Mouse (Mus musculus): ENCODE measurements around the gene Lbp.

Gene Lbp

DNA sequence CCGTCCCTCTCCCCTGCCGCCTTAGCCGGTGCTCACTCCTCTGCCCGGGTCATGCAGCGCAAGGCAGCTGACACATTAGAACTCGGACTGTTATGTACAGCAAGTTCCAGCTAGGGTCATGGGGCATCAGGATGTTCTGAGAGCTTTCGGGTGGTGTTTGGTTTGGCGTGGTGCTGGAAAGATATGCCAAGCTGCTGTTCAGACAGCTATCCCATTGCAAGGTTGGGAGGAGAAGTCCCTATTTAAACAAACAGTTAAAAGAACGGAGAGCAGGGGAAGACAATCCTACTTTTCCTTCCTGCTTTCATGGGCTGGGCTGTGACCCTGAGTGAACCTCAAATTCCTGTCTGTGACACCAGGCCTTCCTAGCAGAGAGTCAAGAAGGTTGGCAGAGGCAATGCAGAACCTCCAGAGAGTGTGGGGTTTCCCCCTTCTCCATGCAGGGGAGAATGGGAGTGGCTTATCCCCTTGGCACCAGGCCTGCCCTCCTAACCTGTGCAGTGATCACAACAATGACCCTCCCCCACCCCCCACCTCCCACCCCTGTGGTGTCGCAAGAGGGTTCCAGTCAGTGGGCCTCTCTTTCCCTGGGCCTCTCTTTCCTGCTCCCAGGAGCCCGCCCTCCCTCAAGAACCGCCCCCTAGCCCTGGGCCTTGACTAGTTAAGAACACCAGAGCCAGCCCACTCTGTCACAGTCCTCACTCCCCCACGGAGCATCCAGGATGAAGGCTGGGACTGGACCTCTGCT is at the start of gene Lbp:
TSS of gene Lbp (plus strand) at position 546 of the 748 bp plus-strand sequence.
- no peak for DNase-seq

DNA sequence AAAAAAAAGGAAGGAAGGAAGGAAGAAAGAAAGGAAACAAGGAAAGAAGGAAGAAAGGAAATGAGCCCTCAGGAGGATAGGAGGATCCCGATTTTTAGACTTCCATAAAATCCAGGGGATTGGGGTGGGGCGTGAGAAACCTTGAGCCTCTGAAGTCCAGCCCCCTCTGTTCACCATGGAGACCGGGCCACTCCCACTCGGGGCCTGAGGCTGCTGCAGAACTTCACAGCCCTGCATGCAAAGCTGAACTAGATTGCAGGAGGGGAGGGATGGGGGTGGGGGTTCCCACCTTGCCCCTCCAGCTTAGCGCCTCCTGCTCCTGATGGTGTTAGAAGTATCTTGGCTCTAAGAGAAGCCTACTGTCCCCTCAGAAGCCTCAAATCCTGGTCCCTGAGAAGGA is 49.4 kb upstream of the Lbp start:
- no peak for DNase-seq

DNA sequence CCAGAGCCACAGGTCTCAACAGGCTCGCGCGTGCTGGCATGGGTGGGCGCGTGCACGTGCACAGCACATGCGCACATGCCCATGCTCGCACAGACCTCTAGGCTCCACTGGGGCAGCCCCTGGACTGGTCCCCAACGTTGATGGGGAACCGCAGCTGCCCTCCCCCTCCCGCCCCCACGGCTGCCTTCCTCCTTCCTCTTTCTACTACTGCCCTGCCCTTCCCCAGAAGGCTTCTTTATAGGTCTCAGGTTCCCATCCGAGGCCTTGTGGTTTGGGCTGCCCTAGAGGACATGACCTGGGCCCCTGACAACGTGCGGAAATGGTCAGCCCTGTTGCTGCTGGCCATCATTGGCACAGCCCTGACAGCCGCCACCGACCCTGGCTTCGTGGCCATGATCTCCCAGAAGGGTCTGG is 48.3 kb upstream of the Lbp start, which contains the start of gene Bpi:
TSS of gene Bpi (plus strand) at position 90 of the 414 bp plus-strand sequence.
- no peak for DNase-seq

- peak; percentile 57 for DNase-seq
These were observed 47.5 kb upstream of the Lbp start for GRCm38 (mm10) chr2:158258781-158259180.

GRCm38 (mm10) chr2:158259498-158259897 is 46.8 kb upstream of the Lbp start:
- DNase-seq = no peak

- DNase-seq = no peak
These were observed 41.4 kb upstream of the Lbp start for GRCm38 (mm10) chr2:158264877-158265276.

DNA sequence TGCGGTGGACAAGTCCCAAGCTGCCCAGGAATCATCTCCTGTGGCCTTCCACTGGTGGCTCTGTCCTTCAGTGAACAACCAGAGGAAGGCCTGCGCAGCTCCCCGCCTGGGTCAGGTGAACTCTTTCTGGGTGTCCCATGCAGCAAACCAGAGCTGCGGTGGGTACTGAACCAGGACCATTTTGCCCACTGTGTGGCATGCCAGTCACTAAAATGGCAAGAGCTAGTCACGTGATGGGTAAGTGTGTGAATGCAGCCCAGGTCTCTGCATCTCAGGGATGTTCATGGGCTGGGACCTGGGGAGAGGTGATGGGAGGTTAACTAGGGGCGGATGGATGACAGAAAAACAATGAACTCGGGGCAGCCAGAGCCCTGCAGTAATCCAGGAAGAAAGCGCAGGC is 36.3 kb upstream of the Lbp start:
- DNase-seq = no peak

DNA sequence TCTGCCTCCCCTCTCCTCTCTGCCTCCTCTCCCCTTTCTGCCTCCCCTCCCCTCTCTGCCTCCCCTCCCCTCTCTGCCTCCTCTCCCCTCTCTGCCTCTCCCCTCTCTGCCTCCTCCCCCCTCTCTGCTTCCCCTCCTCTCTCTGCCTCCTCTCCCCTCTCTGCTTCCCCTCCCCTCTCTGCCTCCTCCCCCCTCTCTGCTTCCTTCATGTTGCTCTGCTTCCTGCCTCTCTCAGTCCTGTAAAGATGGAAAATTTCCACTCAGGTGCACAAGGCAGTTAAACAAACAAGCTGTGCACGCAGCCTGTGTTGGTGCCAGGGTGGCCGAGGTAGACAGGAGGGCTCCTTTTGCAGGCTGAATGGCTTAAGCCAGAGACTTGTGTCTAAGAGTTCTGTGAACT is 32.6 kb upstream of the Lbp start:
- DNase-seq = no peak

DNA sequence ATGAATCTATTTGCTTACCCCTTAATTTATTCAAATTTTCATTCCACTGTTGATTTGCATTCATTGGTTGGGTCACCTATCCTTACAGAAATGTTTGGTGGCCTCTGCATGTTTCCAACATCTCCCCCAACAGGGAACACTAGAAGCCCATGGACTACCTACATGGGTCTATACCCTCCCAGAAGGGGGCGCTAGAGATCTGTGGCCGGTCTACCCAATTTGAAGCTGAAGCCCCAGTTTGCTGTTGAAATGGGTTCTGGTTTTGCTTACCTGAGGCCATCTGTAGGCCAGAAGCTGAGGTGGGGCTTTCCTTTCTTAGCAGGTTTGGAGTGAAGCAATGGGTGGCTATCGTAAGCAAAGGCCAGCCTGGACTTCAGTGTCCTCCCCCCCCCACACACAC is 30.9 kb upstream of the Lbp start:
- DNase-seq = no peak

DNA sequence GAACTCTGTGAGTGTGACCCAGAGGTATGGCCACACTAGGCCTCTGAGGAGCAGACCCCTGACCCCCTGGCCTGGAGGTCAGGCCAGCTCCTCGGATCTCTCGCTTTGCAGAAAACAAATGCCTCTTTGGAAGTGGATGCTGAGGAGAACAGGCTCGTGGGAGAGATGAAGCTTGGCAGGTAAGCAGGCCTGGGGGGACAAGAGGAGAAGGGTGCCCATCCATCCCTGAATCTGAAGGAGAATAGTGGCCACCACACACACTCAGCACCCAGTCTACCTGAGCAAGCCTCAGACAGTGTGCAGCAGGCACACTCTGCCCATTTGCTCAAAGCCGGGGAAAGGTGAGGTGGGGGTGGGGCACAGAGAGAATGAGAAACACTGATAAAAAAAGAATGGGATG is 30.5 kb upstream of the Lbp start:
- no peak for DNase-seq

GRCm38 (mm10) chr2:158276451-158276850 is 29.8 kb upstream of the Lbp start:
- DNase-seq = no peak

DNA sequence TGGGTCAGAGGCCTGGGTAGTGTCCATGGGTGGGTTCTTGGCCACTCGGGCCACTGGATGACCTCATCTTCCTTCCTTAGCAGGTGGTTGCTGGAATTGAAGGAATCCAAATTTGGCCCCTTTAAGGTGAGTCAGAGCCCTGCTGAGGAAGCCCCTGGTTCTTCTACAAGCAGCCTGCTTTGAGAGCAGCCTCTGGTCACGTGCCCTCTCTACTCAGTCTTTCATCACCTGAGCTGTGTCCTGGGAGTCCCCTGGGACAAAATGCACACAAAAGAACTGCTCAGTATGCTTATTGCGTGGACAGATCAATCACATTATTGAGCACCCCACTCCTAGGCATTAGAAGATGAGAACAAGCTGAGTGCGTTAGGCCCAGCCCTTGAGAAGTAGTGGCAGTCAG is 29.4 kb upstream of the Lbp start:
- DNase-seq = peak; percentile 0

DNA sequence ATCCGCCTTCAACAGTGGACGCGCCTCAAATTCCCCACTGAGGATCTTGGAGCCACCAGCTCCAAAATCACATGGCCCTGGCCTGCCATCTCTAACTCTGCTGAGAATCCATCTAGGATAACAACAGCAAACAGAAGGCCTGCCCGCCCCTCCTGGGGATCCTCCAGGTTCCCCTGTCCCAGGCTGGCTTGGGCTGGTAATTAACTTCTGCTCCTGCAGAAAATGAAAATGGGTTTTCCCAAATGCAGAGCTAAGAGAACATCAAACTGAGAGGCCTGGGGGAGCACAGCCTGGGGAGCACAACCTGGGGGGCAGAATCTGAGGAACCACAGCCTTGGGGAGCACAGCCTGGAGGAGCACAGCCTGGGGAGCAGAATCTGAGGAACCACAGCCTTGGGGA is 26.6 kb upstream of the Lbp start:
- no peak for DNase-seq

- DNase-seq = no peak
These were observed 24.6 kb upstream of the Lbp start for GRCm38 (mm10) chr2:158281497-158282205.

- no peak for DNase-seq
These were observed 23.2 kb upstream of the Lbp start for GRCm38 (mm10) chr2:158283136-158283535.

DNA sequence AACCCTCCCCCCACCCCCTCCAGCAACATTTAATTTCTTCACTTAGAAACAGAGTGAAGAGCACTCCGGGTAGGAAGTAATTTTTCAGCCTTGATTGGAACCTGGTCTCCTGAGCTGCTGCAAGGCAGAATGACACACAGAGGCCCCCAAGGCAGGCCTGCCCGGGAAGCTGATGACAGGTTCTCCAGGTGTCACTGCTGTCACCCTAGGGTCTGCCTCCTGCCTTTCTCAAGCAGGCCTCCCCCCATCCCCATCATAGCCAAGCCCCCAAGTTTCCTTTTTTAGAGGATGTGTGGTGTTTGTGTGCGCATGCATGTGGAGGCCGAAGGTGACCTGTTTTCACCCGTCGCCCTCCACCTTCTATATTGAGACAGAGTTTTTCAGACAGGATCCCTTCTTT is 22.5 kb upstream of the Lbp start:
- DNase-seq = no peak

DNA sequence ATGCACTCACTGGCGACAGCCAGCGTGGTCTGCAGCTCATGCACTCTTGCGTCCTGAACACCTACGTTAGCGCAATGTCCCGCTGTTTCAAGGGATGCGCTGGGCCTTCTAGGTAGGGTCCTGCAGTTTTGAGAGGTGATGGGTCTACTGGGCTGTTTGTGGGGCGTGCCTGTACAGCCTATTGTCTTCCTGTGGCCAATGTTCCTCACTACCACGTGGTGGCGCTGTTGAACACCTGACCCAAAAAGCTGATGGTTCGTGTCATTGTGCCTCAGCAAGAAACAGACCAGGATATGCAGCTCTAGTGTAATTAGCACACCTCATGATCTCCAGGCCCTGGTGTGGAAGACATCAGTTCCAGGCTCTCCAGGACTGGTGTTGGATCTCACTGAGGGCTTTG is 21.7 kb upstream of the Lbp start:
- DNase-seq = peak; percentile 33

GRCm38 (mm10) chr2:158285655-158286054 is 20.6 kb upstream of the Lbp start:
- DNase-seq = no peak

GRCm38 (mm10) chr2:158295700-158296099 is 10.6 kb upstream of the Lbp start:
- DNase-seq = no peak

DNA sequence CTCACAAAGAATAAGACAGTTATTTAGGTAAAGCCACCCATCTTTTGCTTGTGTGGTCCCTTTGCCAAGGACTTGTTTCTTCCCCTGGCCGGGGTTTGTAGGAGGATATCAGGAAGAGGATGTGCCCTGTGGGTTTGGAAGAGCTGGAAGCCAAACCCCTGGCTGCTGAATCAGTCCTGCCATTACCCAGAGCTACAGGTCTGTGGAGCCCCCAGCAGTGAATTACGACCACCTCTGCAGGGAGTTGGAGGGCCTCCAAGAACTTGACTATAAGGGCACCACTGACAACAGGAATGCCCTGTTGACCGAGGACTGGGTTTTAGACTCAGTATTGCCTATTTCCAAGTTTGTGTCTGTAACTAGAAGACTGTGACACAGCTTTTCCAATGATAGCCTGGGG is 7.1 kb upstream of the Lbp start:
- no peak for DNase-seq

DNA sequence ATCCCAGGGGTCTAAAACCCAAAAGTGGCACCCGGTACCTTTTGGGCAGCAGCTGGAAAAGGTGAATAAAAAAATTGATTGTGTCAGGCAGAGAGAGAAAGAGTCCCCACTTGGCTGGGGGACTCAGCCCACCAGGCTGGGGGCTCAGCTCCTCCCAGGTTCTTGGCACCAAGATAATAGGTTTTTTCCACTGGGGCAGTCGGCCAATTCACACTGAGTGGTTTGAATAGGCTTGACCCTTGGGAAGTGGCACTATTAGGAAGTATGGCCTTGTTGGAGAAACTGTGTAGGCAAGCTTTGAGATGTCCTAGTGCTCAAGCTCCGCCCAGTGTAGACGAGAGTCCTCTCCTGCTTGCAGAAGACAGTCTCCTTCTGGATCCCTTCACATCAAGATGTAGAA is 6.6 kb upstream of the Lbp start:
- no peak for DNase-seq

DNA sequence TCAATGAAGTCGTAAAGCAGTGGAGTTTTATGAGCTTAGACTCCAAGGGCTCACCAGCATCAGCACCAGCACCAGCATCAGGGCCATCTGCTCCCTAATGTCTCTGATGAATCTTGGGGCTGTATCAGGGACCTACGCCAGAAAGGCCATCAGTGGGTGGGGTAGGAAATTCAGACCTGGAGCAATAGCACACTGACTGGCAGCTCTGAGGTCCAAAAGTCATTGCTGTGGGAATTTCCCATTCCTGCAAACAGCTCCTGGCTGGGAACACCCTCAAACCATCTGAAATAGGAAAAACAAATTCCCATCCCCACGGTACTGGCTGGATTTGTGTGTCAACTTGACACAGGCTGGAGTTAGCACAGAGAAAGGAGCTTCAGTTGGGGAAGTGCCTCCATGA is 3.5 kb upstream of the Lbp start:
- DNase-seq = no peak

- DNase-seq = no peak
These were observed 380 bp downstream of the Lbp start for GRCm38 (mm10) chr2:158306696-158307049.

GRCm38 (mm10) chr2:158308276-158308675 is 2.0 kb downstream of the Lbp start:
- no peak for DNase-seq

DNA sequence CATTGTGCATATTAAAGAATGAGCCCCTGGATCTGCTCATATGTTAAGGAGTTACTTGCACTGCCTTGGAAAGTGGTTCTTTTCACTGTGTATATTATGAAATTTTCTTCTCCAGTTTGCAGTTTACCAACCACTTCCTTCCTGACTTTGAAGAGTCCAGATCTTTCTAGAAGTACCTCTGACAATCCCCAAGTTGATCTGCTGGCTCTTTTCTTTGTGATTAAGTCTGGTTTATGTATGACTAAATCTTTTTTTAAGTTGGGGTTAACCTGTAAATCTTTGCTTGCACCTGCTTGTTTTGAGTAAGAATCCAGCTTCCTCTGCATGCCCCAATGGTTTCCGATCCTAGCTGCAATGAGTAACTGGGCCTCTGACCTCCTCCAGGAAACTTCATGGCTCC is 6.8 kb downstream of the Lbp start:
- DNase-seq = no peak
